ENCODE assay signal across 12 mouse cellular contexts in the genomic region with DNA sequence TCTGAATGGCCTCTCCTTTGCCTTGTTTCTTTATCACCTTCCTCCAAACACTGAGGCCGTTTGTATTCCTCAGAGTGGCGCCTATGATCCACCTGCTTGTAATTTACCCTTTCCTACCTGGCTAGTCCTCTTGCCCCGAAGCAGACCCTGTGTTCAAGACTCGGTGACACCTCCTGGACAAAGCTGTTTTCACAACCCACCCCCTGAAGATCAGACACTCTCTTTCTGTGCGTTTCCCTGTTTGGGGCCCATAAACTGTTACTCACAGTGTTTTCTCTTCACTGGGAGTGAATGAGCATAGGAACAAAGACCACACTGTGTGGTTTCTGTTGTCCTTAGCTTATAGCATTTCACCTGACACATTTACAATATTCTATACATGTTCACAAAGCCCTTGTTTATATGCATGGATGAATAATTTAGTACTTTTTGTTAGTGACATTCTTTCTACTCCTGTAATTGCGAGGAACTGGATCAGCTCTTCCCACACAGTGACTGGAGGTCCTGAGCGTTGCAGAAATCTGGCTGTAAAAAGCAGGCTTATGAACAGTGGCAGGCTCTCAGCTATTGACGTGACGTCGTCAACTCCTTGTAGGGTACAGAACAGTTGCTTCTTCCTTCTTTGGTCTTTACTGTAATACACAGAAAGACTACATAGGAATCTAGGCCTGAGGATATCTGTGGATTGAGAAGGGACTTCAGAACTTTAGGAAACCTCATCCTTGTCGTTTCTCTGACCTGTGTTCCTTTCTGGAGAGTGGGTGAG.
A peak's percentile ranks its signal among the peaks of the same experiment; 100 is the strongest.
DNase-seq lines count a peak whose midpoint lies in the region; ATAC-seq and TF ChIP-seq lines count a peak whose summit lies in the region.
"Had no signal": no experiment of that assay in that cellular context is flagged by ENCODE, and none has a peak within 500 bp of the region (broad histone marks: within the 10 kb centered on the region; RNA-seq: fewer than 3 reads in every experiment).

No protein-coding gene starts in this region.

- DNase-seq in Muller cell, postnatal 12 days (ENCODE audit: inconsistent ontology term), result peak; percentile 36
- DNase-seq in embryonic facial prominence, embryonic 10.5 days (ENCODE audit: low spot score), result no peak
- no peak for DNase-seq in spleen, postnatal 14 days (ENCODE audit: low spot score in 2 of 2)
- DNase-seq in kidney, adult 8-10 months, result no peak
- DNase-seq in gastrocnemius, postnatal 4 days (ENCODE audit: low spot score in 2 of 2), result no peak
- DNase-seq: cerebellum, postnatal 25 days; liver, embryonic 13.5 days; lung, postnatal 14 days had no signal

- ATAC-seq in intestine, embryonic 16.5 days, result no peak
- ATAC-seq in intestine, postnatal 0 days, result no peak; the same call in 1 of the 2 replicates
- ATAC-seq in hindbrain, embryonic 16.5 days, result no peak

- H3K27me3 ChIP-seq in intestine, embryonic 16.5 days (replicated peaks; ENCODE audit: control insufficient read depth, insufficient read depth, low read length), result no peaks in the 10 kb centered on the region
- no peaks in the 10 kb centered on the region for H3K27me3 ChIP-seq in intestine, postnatal 0 days (replicated peaks; ENCODE audit: control insufficient read depth, insufficient read depth, low read length)
- H3K27me3 ChIP-seq in embryonic facial prominence, embryonic 10.5 days (replicated peaks; ENCODE audit: low read depth, poor library complexity, severe bottlenecking), result 0 out of 2 replicates have a peak, but pooled peaks cover 6% of the 10 kb centered on the region
- H3K27me3 ChIP-seq in hindbrain, embryonic 16.5 days (replicated peaks; ENCODE audit: control insufficient read depth, insufficient read depth, low read length), result no peaks in the 10 kb centered on the region
- H3K27me3 ChIP-seq: heart, embryonic 12.5 days; liver, embryonic 13.5 days had no signal

- no peak for TF ChIP-seq CTCF in intestine, postnatal 0 days (IDR thresholded peaks at IDR 0.05; ENCODE audit: low read depth)

- H3K9ac ChIP-seq in intestine, embryonic 16.5 days (ENCODE audit: low read depth, low read length), result no peak overlapping the region
- no peak overlapping the region for H3K9ac ChIP-seq in intestine, postnatal 0 days (ENCODE audit: low read depth, low read length)
- no peak overlapping the region for H3K9ac ChIP-seq in hindbrain, embryonic 16.5 days (ENCODE audit: low read depth, low read length)
- H3K9ac ChIP-seq: heart, embryonic 12.5 days; liver, embryonic 13.5 days had no signal

- no peaks in the 10 kb centered on the region for H3K9me3 ChIP-seq in intestine, embryonic 16.5 days (ENCODE audit: control insufficient read depth, low read length)
- no peaks in the 10 kb centered on the region for H3K9me3 ChIP-seq in intestine, postnatal 0 days (ENCODE audit: control insufficient read depth)
- H3K9me3 ChIP-seq in embryonic facial prominence, embryonic 10.5 days, result no peaks in the 10 kb centered on the region
- no peaks in the 10 kb centered on the region for H3K9me3 ChIP-seq in hindbrain, embryonic 16.5 days (ENCODE audit: control insufficient read depth, low read length)
- H3K9me3 ChIP-seq: heart, embryonic 12.5 days; liver, embryonic 13.5 days had no signal

- H3K27ac ChIP-seq in intestine, embryonic 16.5 days (ENCODE audit: low read length), result peak overlapping the region; percentile 13; the same call in 1 of the 2 replicates
- no peak overlapping the region for H3K27ac ChIP-seq in intestine, postnatal 0 days (ENCODE audit: low read depth, low read length)
- H3K27ac ChIP-seq in embryonic facial prominence, embryonic 10.5 days (replicated peaks), result peak overlapping the region; percentile 80
- peak overlapping the region; percentile 41; the same call in 1 of the 2 replicates for H3K27ac ChIP-seq in hindbrain, embryonic 16.5 days (ENCODE audit: low read depth, low read length)
- H3K27ac ChIP-seq: liver, embryonic 13.5 days had no signal

- H3K36me3 ChIP-seq in intestine, embryonic 16.5 days (ENCODE audit: control insufficient read depth, insufficient read depth, low read length), result no peaks in the 10 kb centered on the region
- H3K36me3 ChIP-seq in intestine, postnatal 0 days (ENCODE audit: control insufficient read depth, insufficient read depth), result no peaks in the 10 kb centered on the region
- H3K36me3 ChIP-seq in embryonic facial prominence, embryonic 10.5 days (replicated peaks), result no peaks in the 10 kb centered on the region
- no peaks in the 10 kb centered on the region for H3K36me3 ChIP-seq in hindbrain, embryonic 16.5 days (ENCODE audit: control insufficient read depth, insufficient read depth, low read length)
- H3K36me3 ChIP-seq: heart, embryonic 12.5 days; liver, embryonic 13.5 days had no signal

- 54% methylated on average over 11 of the region's 11 CpGs for WGBS in intestine, embryonic 16.5 days
- WGBS in intestine, postnatal 0 days, result 55% methylated on average over 11 of the region's 11 CpGs
- WGBS in embryonic facial prominence, embryonic 10.5 days, result 63% methylated on average over 11 of the region's 11 CpGs
- WGBS in hindbrain, embryonic 16.5 days, result 40% methylated on average over 11 of the region's 11 CpGs

- no peak overlapping the region for H3K4me2 ChIP-seq in intestine, embryonic 16.5 days (ENCODE audit: low read depth, low read length)
- no peak overlapping the region for H3K4me2 ChIP-seq in intestine, postnatal 0 days (replicated peaks; ENCODE audit: low read depth)
- no peak overlapping the region for H3K4me2 ChIP-seq in hindbrain, embryonic 16.5 days (ENCODE audit: low read length)
- H3K4me2 ChIP-seq: heart, embryonic 12.5 days; liver, embryonic 13.5 days had no signal

- no peak overlapping the region for H3K4me3 ChIP-seq in intestine, embryonic 16.5 days (ENCODE audit: low read length)
- H3K4me3 ChIP-seq in intestine, postnatal 0 days (ENCODE audit: low read depth, low read length), result no peak overlapping the region
- no peak overlapping the region for H3K4me3 ChIP-seq in embryonic facial prominence, embryonic 10.5 days
- H3K4me3 ChIP-seq in hindbrain, embryonic 16.5 days (ENCODE audit: low read length), result no peak overlapping the region
- H3K4me3 ChIP-seq: heart, embryonic 12.5 days; liver, embryonic 13.5 days had no signal

- H3K4me1 ChIP-seq in intestine, embryonic 16.5 days (ENCODE audit: control insufficient read depth, insufficient read depth, low read length), result peaks cover 18% of the 10 kb centered on the region
- H3K4me1 ChIP-seq in intestine, postnatal 0 days (replicated peaks; ENCODE audit: control insufficient read depth, insufficient read depth, low read length), result no peaks in the 10 kb centered on the region
- peaks cover 58% of the 10 kb centered on the region for H3K4me1 ChIP-seq in embryonic facial prominence, embryonic 10.5 days
- H3K4me1 ChIP-seq in hindbrain, embryonic 16.5 days (ENCODE audit: control insufficient read depth, insufficient read depth, low read depth, low read length), result peaks cover 19% of the 10 kb centered on the region
